ENCODE assay signal across 9 mouse cellular contexts in genomic region chr9:77480574-77481319, GRCm38 (mm10).
DNase-seq lines count a peak whose midpoint lies in the region; ATAC-seq lines count a peak whose summit lies in the region.
"Had no signal": no experiment of that assay in that cellular context is flagged by ENCODE, and none has a peak within 500 bp of the region (broad histone marks: within the 10 kb centered on the region; RNA-seq: fewer than 3 reads in every experiment).

No protein-coding gene starts in this region.

- H3K9me3 ChIP-seq in neural tube, embryonic 13.5 days = no peaks in the 10 kb centered on the region
- no peaks in the 10 kb centered on the region for H3K9me3 ChIP-seq in forebrain, embryonic 15.5 days
- H3K9me3 ChIP-seq in neural tube, embryonic 15.5 days (replicated peaks) = no peaks in the 10 kb centered on the region

- ATAC-seq in neural tube, embryonic 13.5 days (ENCODE audit: low read depth) = no peak; the same call in 1 of the 2 replicates
- ATAC-seq in forebrain, embryonic 15.5 days (replicated peaks) = peak; percentile 65
- peak; percentile 42; the same call in 1 of the 2 replicates for ATAC-seq in neural tube, embryonic 15.5 days (ENCODE audit: low FRiP score)

- intact Hi-C loops in heart, postnatal 25 days (cut with DNase I) = no loop called here

- no peak overlapping the region for H3K4me3 ChIP-seq in neural tube, embryonic 13.5 days
- H3K4me3 ChIP-seq in forebrain, embryonic 15.5 days = no peak overlapping the region
- no peak overlapping the region for H3K4me3 ChIP-seq in neural tube, embryonic 15.5 days (replicated peaks)

- peak overlapping the region; percentile 62 for H3K27ac ChIP-seq in neural tube, embryonic 13.5 days (replicated peaks)
- H3K27ac ChIP-seq in forebrain, embryonic 15.5 days (replicated peaks) = peak overlapping the region; percentile 68
- peak overlapping the region; percentile 48; the same call in 1 of the 2 replicates for H3K27ac ChIP-seq in neural tube, embryonic 15.5 days (replicated peaks)

- H3K4me1 ChIP-seq in neural tube, embryonic 13.5 days (replicated peaks) = peaks cover 46% of the 10 kb centered on the region
- H3K4me1 ChIP-seq in forebrain, embryonic 15.5 days = peaks cover 52% of the 10 kb centered on the region
- H3K4me1 ChIP-seq in neural tube, embryonic 15.5 days = peaks cover 34% of the 10 kb centered on the region

- WGBS in neural tube, embryonic 13.5 days = 57% methylated on average over 9 of the region's 9 CpGs
- 34% methylated on average over 9 of the region's 9 CpGs for WGBS in forebrain, embryonic 15.5 days
- 45% methylated on average over 9 of the region's 9 CpGs for WGBS in neural tube, embryonic 15.5 days

- 0 out of 2 replicates have a peak overlapping the region, but pooled peaks have one; percentile 3 for H3K9ac ChIP-seq in neural tube, embryonic 13.5 days
- no peak overlapping the region for H3K9ac ChIP-seq in forebrain, embryonic 15.5 days (replicated peaks)
- no peak overlapping the region for H3K9ac ChIP-seq in neural tube, embryonic 15.5 days (replicated peaks)

- H3K4me2 ChIP-seq in neural tube, embryonic 13.5 days = no peak overlapping the region
- no peak overlapping the region for H3K4me2 ChIP-seq in forebrain, embryonic 15.5 days (replicated peaks)
- no peak overlapping the region for H3K4me2 ChIP-seq in neural tube, embryonic 15.5 days

- DNase-seq in heart, adult 11 months = peak; percentile 80
- DNase-seq in heart, postnatal 25 days (ENCODE audit: low spot score) = no peak
- no peak for DNase-seq in neural tube, embryonic 10.5 days (ENCODE audit: extremely low spot score, low spot score)
- DNase-seq in urinary bladder, postnatal 14 days (ENCODE audit: low spot score) = no peak
- DNase-seq in urinary bladder, adult 18-20 months (ENCODE audit: low spot score in 2 of 2) = no peak

- no peaks in the 10 kb centered on the region for H3K27me3 ChIP-seq in neural tube, embryonic 13.5 days
- no peaks in the 10 kb centered on the region for H3K27me3 ChIP-seq in forebrain, embryonic 15.5 days
- no peaks in the 10 kb centered on the region for H3K27me3 ChIP-seq in neural tube, embryonic 15.5 days (replicated peaks)

- H3K36me3 ChIP-seq in neural tube, embryonic 13.5 days = no peaks in the 10 kb centered on the region
- H3K36me3 ChIP-seq in forebrain, embryonic 15.5 days = no peaks in the 10 kb centered on the region
- no peaks in the 10 kb centered on the region for H3K36me3 ChIP-seq in neural tube, embryonic 15.5 days
- H3K36me3 ChIP-seq: G1E had no signal
